Mouse (Mus musculus) cerebellum, postnatal 4 days (tissue): ENCODE results near the gene Unc45a.

Experiments used
- DNase-seq, 2 experiments: peaks; one replicate each; pipeline ENCODE4 v3.0.0; 2022; ENCODE audit warnings: low spot score in 2 of 2, mixed read lengths in 1 of 2

The Unc45a gene

GRCm38 (mm10) chr7:80340793-80341192 is at the start of gene Unc45a:
Gene Unc45a (minus strand): TSS chr7:80341005.
- DNase-seq = peak in 1 of 2 experiments; percentile 54

GRCm38 (mm10) chr7:80387633-80388543 is 47.1 kb upstream of the Unc45a start, which contains the start of gene Fes:
Gene Fes (minus strand): TSS chr7:80387946.
- no peak for DNase-seq

GRCm38 (mm10) chr7:80387033-80387632 is 46.3 kb upstream of the Unc45a start:
- no peak for DNase-seq

GRCm38 (mm10) chr7:80386235-80386930 is 45.6 kb upstream of the Unc45a start:
- peak; percentile 90 to 96 for DNase-seq

GRCm38 (mm10) chr7:80382919-80383318 is 42.1 kb upstream of the Unc45a start:
- no peak for DNase-seq

GRCm38 (mm10) chr7:80379531-80379930 is 38.7 kb upstream of the Unc45a start:
- DNase-seq = no peak

GRCm38 (mm10) chr7:80377471-80377870 is 36.7 kb upstream of the Unc45a start:
- peak; percentile 61 to 79 for DNase-seq

GRCm38 (mm10) chr7:80376192-80376591 is 35.4 kb upstream of the Unc45a start:
- DNase-seq = no peak

- no peak for DNase-seq
Observed at GRCm38 (mm10) chr7:80375376-80376039, 34.7 kb upstream of the Unc45a start.

- DNase-seq = no peak
Observed at GRCm38 (mm10) chr7:80374733-80375132, 33.9 kb upstream of the Unc45a start.

- DNase-seq = no peak
Observed at GRCm38 (mm10) chr7:80374280-80374679, 33.5 kb upstream of the Unc45a start.

GRCm38 (mm10) chr7:80373850-80374249 is 33.0 kb upstream of the Unc45a start:
- no peak for DNase-seq

- no peak for DNase-seq
Observed at GRCm38 (mm10) chr7:80373352-80373751, 32.5 kb upstream of the Unc45a start.

GRCm38 (mm10) chr7:80372667-80373066 is 31.9 kb upstream of the Unc45a start:
- no peak for DNase-seq

GRCm38 (mm10) chr7:80372166-80372565 is 31.4 kb upstream of the Unc45a start:
- DNase-seq = no peak

- DNase-seq = peak; percentile 74 to 76
Observed at GRCm38 (mm10) chr7:80371041-80371751, 30.4 kb upstream of the Unc45a start, which contains the start of gene Man2a2. Gene Man2a2 (minus strand): TSS chr7:80371375.

GRCm38 (mm10) chr7:80370649-80371040 is 29.8 kb upstream of the Unc45a start:
- DNase-seq = peak in 1 of 2 experiments; percentile 66

GRCm38 (mm10) chr7:80369967-80370431 is 29.2 kb upstream of the Unc45a start:
- DNase-seq = no peak

GRCm38 (mm10) chr7:80369461-80369860 is 28.7 kb upstream of the Unc45a start:
- no peak for DNase-seq

- DNase-seq = no peak
Observed at GRCm38 (mm10) chr7:80368635-80369421, 28.0 kb upstream of the Unc45a start.
